In the genomic region with DNA sequence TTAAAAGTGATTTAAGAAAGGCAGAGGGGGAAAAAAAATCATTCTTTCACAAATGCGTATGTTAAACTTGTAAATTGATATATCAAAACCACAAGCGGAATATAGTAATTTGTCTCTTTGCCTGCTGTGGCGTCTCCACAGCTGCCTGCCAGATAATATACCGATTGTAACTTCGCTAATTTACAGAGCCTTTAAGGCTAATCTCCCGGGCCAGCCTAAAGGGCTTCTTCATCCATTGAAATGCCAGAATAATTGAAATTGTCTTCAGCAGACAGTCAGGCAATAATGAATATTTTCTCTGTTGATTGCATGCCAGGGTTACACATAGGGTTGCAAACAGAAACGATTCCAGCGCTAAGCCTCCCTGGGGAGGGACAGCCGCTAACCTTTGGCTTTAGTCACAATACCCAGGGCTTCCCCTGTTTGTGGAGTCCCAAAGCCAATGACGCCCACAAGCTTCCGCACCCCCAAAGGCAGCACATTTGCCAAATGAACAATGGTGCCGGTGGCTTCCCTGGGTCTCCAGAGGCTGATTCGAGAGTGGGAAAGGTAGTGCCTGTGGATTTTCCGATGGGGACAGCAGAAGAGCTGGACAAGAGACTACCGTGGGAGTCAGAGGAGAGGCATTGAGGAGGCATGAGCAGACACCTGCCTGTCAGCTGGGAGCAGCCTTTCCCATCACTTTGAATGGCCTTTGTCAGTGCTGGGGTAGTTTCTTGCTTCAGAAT, we compare ENCODE assay signal across 9 mouse cellular contexts.
DNase-seq lines count a peak whose midpoint lies in the region; ATAC-seq lines count a peak whose summit lies in the region.
"Had no signal": no experiment of that assay in that cellular context is flagged by ENCODE, and none has a peak within 500 bp of the region (broad histone marks: within the 10 kb centered on the region; RNA-seq: fewer than 3 reads in every experiment).

No protein-coding gene starts in this region.

- 56% methylated on average over 15 of the region's 15 CpGs for WGBS in liver, embryonic 12.5 days (ENCODE audit: insufficient replicate concordance)

- intact Hi-C loops in gastrocnemius, postnatal 14 days (cut with DNase I; ENCODE audit: low total_unique reads), result no loop called here

- no peaks in the 10 kb centered on the region for H3K27me3 ChIP-seq in liver, embryonic 12.5 days (replicated peaks)
- H3K27me3 ChIP-seq: limb, embryonic 13.5 days had no signal

- no peak overlapping the region for H3K4me3 ChIP-seq in liver, embryonic 12.5 days
- H3K4me3 ChIP-seq: erythroblast, embryonic 14.5 days; limb, embryonic 13.5 days had no signal

- peak; percentile 17 for DNase-seq in gastrocnemius, postnatal 14 days
- peak; percentile 24 to 25 for DNase-seq in kidney, postnatal 4 days
- no peak for DNase-seq in urinary bladder, postnatal 10 days (ENCODE audit: low spot score)
- DNase-seq in thymus, postnatal 25 days, result no peak

- no peak overlapping the region for H3K27ac ChIP-seq in liver, embryonic 12.5 days
- H3K27ac ChIP-seq: limb, embryonic 13.5 days had no signal

- no peaks in the 10 kb centered on the region for H3K36me3 ChIP-seq in liver, embryonic 12.5 days
- H3K36me3 ChIP-seq: limb, embryonic 13.5 days had no signal

- H3K4me2 ChIP-seq in liver, embryonic 12.5 days, result no peak overlapping the region
- H3K4me2 ChIP-seq: limb, embryonic 13.5 days had no signal

- H3K4me1 ChIP-seq in liver, embryonic 12.5 days, result no peaks in the 10 kb centered on the region

- H3K9ac ChIP-seq in liver, embryonic 12.5 days, result no peak overlapping the region
- H3K9ac ChIP-seq: limb, embryonic 13.5 days had no signal

- ATAC-seq in CD4-positive, CD25-positive, alpha-beta regulatory T cell, adult 4 months, result peak; percentile 57
- peak; percentile 10 for ATAC-seq in activated CD4-positive, CD25-positive, alpha-beta regulatory T cell, adult 4 months
- no peak for ATAC-seq in liver, embryonic 12.5 days

- H3K9me3 ChIP-seq in liver, embryonic 12.5 days (replicated peaks), result no peaks in the 10 kb centered on the region
- H3K9me3 ChIP-seq: limb, embryonic 13.5 days had no signal

Comparison
In these comparisons a context has a peak if more than half of its experiments do, and no peak if none do; other contexts are left out.
1. DNase-seq: peak in gastrocnemius, postnatal 14 days (single experiment) and kidney, postnatal 4 days (2 of 2); none in urinary bladder, postnatal 10 days (single experiment) and thymus, postnatal 25 days (single experiment).